Mouse (Mus musculus) ovary, adult 18-20 months (tissue): Measurements from ENCODE around the gene Gm10801.
"Not testable (repeated sequence)": the region's sequence is repeated elsewhere in the genome, so short reads cannot be mapped to it uniquely, and the experiment has no call there.

ENCODE experiments used
- DNase-seq: peaks from one replicate; pipeline ENCODE4 v3.0.0; 2022; ENCODE audit warnings: low spot score, mixed read lengths

Gene Gm10801

DNA sequence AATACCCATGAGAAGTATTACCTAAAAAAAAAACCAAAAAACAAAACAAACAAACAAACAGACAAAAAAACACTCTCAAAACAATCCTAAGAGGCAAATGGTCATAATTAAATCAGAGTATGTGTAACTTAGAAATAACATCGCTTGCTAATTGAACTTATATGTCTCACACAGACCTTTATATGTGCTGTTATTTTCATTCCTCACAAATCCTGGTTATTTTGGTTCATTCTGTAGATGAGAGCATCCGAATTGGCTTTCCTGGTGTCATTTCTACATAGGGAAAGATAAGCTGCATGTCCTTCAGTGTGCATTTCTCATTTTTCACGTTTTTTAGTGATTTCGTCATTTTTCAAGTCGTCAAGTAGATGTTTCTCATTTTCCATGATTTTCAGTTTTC is at the start of gene Gm10801:
Gm10801 (plus strand) TSS at position 301 of the 400 bp plus-strand sequence.
- DNase-seq = not testable (repeated sequence)

DNA sequence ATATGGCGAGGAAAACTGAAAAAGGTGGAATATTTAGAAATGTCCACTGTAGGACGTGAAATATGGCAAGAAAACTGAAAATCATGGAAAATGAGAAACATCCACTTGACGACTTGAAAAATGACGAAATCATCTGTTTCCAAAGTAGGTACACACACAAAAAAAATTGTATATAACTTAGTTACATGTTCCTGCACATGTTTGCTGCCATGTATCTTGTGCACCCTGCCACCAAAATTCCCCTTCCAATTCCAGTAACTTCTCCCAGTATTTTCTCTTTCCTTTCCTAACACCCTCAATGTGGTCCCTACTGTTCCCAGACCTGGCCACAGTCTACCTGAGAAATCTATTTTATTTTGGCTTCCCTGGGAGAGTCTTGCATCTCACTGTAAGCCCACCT is 5.2 kb downstream of the Gm10801 start, which contains the start of gene Gm10800:
Gm10800 (minus strand) TSS at position 101 of the 400 bp plus-strand sequence.
- DNase-seq = not testable (repeated sequence)

DNA sequence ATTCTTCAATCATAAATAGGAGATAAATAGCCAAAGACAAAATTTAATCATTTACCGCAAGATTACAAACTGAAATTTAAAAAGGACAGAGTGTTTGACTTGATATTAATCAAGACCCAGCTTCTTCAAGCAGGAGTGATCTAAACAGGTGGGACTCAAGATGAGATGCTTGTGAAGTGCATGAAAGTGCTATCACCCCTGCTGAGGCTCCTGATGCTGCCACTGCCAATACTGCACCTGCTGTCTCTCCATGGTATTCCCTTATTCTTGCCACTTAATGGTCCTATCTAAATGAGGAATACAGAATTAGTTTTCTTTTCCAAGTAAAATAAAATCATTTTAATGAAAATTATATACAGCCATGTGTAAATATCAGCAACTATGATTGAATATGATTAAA is 35.5 kb downstream of the Gm10801 start:
- no peak for DNase-seq
